Mouse (Mus musculus) small intestine, adult 2 months (tissue): ENCODE results near the gene C87499.

ENCODE experiments used
- CTCF ChIP-seq: fragments of 200-500 bp; IDR thresholded peaks from 2 replicates; pipeline ENCODE4 v1.5.1; 2012; ENCODE audit warnings: low read depth, mild to moderate bottlenecking, control low read depth, inconsistent platforms, low read length, moderate library complexity, mixed read lengths; ENCODE audit not compliant: insufficient replicate concordance, insufficient read length; ENCODE audit errors: extremely low read depth
- POLR2A ChIP-seq: fragments of 200-500 bp; IDR thresholded peaks from 2 replicates; pipeline ENCODE4 v1.6.1; 2012; ENCODE audit warnings: low read depth, mild to moderate bottlenecking, control low read depth, inconsistent platforms, low read length, moderate library complexity

- no peak for TF ChIP-seq CTCF
- TF ChIP-seq POLR2A = no peak
Measured at GRCm38 (mm10) chr4:88680362-88680761, 46.2 kb upstream of the C87499 start.
